Mouse (Mus musculus) ovary, postnatal 14 days (tissue): ENCODE data around the gene Lhpp.
"Not testable (repeated sequence)": the region's sequence is repeated elsewhere in the genome, so short reads cannot be mapped to it uniquely, and the experiment has no call there.

Source experiments
- DNase-seq: peaks from one replicate; pipeline ENCODE4 v3.0.0; 2022; ENCODE audit warnings: low spot score

Lhpp gene

DNA sequence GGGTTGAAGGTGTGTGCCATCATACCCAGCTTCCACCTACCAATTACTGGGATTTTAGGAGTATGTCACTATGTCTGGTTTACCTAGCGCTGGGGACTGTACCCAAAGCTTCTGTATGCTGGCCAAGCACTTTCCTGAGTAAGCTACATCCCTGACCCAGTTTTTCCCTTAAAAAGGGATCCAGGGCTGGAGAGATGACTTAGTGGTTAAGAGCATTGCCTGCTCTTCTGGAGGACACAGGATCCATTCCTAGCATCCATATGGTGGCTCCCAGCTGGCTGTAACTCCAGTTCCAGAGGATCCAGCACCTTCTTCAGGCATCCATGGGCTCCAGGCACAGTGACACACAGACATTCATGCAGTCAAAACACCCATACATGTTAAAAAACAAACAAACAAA lies 36.1 kb downstream of the Lhpp start:
- no peak for DNase-seq

GRCm38 (mm10) chr7:132654412-132654811 lies 44.0 kb downstream of the Lhpp start:
- DNase-seq, result no peak

DNA sequence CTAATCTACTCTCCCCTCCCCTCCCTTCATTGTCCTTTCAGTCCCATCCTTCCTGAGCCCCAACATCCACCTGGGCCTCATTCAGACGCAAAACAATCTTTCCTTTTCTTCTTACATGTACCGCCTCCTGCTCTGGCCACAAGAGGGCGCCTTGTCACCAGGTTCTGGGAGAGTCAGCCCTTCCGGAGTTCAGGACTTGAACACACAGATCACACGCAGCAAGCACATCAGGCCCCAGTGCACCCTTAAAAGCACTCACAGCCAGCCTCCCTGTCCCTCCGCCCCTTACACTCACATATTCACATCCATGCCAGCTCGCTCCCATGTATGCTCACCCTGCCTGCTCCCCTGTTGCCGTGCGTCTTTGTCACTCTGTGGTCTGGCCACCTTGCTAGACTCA lies 45.6 kb downstream of the Lhpp start:
- peak; percentile 80 for DNase-seq

GRCm38 (mm10) chr7:132656548-132656947 lies 46.1 kb downstream of the Lhpp start:
- peak; percentile 93 for DNase-seq

DNA sequence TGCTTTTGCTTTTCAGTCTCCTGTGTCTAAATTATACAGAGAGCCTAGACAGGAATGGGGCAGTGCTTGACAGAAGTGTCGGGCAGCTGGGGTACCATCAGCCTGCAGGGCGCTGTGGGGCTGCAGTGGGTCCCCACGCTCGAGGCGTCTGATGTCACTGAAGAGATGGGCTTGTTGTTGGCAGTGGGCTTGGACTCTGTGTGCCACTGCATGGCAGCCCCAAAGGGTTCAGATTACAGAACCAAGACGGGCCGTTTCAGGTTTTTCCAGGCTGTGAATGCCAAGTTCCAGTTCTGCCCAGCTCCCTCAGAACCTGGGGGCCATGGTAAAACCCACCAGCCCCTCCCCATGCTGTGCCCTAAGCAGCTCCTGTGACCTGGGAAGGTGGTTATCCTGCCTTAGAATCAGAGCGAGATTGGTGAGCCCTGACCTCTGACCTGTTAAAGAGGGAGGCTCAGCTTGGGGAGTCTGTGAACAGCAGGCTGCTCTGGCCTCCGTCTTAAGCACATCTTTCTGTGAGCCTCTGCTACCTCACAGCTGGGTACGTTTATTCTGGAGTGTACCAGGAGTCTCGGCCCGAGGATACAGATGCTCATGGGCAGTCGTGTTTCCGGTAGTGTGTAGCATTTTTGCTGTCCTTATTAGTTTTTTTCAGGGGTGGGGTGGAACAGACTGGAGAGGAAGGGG lies 47.1 kb downstream of the Lhpp start:
- DNase-seq, result no peak

DNA sequence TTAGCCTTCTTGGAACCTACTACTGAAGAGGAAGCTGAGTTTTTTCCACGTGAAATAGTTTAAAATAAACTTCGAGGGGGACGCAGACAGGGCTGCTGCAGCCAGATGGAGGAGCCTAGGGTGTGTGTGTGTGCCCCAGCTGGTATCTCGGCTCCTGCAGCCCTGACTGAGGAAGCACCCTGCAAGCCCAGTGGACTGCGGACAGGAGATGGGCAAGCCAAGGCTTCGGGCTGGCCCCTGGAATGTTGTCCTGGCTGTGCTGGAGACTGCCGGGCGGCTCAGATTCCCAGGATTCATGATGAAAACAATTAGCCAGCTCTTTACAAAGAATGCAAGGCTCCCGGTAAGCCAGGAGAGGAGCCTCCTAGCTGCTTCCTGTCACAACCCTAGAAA lies 47.6 kb downstream of the Lhpp start:
- DNase-seq, result no peak

GRCm38 (mm10) chr7:132658688-132659087 lies 48.2 kb downstream of the Lhpp start:
- no peak for DNase-seq

- no peak for DNase-seq
Measured at GRCm38 (mm10) chr7:132659633-132660032, 49.2 kb downstream of the Lhpp start.

DNA sequence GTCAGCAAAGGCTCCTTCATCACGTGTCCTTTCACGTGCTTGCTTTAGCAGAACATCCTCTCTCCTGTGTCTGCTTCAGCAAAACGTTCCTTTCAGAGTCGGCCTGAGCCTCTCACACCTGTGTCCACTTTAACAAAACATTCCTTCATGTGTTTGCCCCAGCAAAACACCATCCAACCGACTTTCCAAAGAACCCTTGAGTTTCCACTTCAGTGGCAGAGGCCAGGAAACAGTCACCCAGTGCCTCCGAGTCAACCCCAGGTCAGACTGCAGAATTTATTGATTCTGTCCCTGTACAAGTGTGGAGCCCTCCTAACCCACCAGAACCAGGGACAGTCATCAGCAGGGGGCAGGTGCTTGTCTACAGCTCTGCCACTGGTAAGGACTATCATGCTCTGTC lies 52.4 kb downstream of the Lhpp start:
- not testable (repeated sequence) for DNase-seq

GRCm38 (mm10) chr7:132664815-132665214 lies 54.4 kb downstream of the Lhpp start:
- no peak for DNase-seq

- no peak for DNase-seq
Measured at GRCm38 (mm10) chr7:132665664-132666382, 55.4 kb downstream of the Lhpp start.

DNA sequence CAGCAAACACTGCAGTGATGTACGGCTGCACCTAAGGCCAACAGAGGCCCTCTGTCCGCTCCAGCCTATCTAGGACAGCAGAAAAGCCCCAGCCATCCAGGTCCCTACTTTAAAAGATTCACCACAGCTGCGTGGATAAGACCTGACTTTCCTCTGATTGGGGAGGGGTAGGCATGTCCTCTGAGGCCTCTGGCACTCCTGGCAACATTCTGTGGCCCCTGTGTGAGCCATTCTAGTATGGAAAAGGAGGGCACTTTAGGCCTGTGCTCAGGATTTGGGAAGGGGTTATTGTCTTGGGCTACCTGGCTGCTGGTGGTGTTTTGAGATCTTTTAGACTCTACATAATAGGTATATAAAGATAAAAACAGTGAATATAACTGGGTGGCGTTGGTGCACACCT lies 56.1 kb downstream of the Lhpp start:
- no peak for DNase-seq

- no peak for DNase-seq
Measured at GRCm38 (mm10) chr7:132668604-132669003, 58.2 kb downstream of the Lhpp start.

DNA sequence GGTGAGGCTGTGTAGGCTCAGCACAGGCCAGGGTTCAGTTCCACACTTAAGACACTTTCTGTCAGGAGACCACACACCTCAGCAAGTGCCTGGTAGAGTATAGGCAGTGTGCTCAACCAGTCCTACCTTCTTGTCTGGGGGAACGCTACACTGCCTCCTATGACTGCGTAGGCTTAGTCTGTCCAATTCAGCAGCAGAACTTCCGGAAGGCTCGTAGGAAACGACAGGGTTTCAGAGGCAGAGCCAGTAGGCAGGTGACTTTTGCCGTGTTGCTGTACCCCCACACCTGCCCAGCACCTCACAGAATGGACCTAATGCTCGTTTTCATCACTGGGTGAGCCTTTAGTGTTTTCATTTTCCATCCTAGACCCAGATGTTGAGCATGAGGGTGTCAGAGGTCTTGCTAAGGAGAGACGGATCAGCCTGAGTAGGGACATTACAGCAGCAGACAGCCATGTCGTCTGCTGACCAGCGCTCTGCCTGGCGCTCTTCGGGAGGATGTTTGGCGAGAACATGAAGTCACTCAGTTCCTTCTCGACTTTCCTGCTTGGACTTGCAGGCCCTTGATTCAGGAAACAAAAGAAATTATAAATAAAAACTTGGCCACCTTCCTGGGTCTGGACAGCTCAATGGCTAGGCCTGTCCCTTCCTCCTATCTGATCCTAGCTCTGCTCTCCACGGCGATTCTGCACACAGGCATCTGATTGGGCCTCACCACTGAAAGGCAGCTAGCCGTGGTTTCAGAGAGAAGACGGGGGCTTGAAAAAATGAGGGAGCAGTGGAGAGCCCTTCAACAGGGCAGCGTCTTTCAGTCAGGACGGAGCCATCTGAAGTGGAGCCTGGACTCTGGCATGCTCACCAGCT lies 59.8 kb downstream of the Lhpp start:
- no peak for DNase-seq

- DNase-seq, result no peak
Measured at GRCm38 (mm10) chr7:132670863-132671165, 60.4 kb downstream of the Lhpp start.

GRCm38 (mm10) chr7:132672481-132672959 lies 62.1 kb downstream of the Lhpp start:
- DNase-seq, result no peak

DNA sequence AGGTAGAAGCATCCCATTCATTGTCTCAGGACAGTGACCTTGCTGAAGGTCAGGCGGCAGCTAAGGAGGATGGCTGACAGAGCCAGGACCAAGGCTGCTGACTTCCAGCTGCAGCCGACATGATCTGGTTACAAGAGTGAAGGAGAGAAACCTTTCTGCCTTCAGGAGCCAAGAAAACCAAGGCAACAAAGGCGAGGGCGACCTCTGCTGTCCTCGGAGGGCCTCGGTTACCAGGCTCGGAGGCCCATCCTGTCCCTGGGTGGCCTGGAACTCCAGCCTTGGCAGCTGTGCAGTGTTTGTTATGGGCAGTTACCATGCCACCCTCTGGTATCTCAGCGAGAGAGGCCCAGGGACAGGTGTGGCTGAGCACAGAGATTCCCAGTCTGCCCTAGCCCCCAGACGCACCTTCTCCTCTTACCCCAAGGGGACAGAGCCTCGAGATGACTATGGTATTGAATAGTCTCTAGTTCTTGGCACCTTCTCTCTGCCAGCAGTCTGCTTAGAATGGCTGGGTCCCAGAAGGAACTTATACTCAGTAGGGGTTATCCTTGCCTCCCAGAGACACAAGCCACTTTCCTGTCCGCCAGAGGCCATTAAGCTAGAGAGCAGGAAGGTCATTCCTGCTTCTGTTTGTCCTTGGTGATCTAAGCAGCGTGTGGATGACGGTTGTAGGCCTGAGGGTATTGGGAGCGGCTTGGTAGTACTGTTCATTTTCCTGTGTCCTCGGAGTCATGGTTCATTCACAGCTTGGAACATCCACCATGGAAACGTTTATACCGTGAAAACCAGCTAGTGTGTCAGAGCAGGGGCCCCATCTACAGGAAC lies 63.7 kb downstream of the Lhpp start:
- DNase-seq, result peak; percentile 39

GRCm38 (mm10) chr7:132675922-132676321 lies 65.5 kb downstream of the Lhpp start:
- DNase-seq, result no peak

GRCm38 (mm10) chr7:132679117-132679516 lies 68.7 kb downstream of the Lhpp start:
- DNase-seq, result no peak

DNA sequence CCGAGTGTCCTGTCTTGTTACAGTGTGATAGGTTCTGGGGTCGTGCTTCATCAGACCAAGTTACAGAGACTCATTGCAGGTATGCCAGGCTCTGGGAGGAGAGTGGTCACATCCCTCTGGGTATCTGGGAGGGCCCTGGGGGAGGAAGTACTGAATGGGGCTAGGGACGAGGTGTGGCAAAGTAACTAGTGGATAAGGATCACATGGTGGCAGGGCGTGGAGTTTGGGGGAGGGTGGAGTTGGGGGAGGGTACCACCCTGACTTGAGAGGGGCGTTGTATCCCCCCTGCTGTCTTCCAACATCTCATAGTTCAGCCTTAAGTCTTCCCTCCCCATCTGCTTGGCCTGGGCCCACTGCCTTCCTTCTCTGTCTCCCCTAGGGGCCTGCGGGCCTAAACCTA lies 69.1 kb downstream of the Lhpp start:
- DNase-seq, result no peak

DNA sequence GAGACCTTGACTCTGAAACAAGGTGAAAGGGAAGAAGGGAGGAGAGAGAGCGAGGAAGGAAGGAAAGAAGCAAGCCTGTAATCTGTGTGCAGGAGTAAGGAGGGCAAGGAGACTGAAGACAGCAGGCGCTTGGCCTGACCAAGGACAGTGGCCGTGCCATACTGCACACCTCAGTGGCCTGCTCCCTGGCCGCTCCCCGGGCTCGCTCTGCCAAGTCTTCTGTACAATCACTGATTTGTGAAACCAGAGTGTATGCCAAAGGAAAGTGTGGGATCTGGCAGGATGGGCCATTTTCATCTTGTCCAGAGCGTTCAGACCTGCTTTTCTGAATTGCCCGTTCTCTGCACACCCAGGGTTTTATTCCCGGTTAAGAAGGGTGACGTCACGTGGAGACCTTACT lies 70.9 kb downstream of the Lhpp start:
- no peak for DNase-seq

GRCm38 (mm10) chr7:132681831-132682230 lies 71.4 kb downstream of the Lhpp start:
- no peak for DNase-seq
